Mouse (Mus musculus): ENCODE results near the gene Tdp2.

DNA sequence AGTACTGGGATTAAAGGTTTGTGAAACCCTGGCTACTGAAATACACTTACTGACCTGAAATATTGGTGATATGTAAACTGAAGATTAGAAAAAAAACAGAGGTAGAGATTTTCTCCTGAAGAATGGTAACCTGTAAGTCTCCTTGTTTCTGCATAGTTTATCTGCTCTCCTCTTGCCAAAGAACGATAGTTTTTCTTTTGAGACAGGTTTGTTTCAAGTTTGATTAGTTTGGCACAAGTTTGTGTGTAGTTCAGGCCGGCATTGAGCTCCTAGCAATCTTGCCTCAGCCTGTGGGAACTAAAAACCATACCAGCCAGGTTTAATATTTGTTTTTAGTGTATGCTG, 1.3 kb downstream of the Tdp2 start:
- TF ChIP-seq POLR2AphosphoS2 (IDR thresholded peaks at IDR 0.05; ENCODE audit: insufficient read length, low read depth), result no peak
- TF ChIP-seq REST (IDR thresholded peaks at IDR 0.05; ENCODE audit: insufficient read depth, insufficient read length), result no peak
- no peak for TF ChIP-seq POLR2A (IDR thresholded peaks at IDR 0.05; ENCODE audit: insufficient read length, low read depth)

Measured in myocyte (in vitro differentiated cells).